Mouse (Mus musculus) right cerebral cortex, postnatal 14 days (tissue): ENCODE measurements around the gene Fam98c.
"Not testable (repeated sequence)": the region's sequence is repeated elsewhere in the genome, so short reads cannot be mapped to it uniquely, and the experiment has no call there.

Source experiments
- DNase-seq: peaks from one replicate; pipeline ENCODE4 v3.0.0; 2022

Gene Fam98c

DNA sequence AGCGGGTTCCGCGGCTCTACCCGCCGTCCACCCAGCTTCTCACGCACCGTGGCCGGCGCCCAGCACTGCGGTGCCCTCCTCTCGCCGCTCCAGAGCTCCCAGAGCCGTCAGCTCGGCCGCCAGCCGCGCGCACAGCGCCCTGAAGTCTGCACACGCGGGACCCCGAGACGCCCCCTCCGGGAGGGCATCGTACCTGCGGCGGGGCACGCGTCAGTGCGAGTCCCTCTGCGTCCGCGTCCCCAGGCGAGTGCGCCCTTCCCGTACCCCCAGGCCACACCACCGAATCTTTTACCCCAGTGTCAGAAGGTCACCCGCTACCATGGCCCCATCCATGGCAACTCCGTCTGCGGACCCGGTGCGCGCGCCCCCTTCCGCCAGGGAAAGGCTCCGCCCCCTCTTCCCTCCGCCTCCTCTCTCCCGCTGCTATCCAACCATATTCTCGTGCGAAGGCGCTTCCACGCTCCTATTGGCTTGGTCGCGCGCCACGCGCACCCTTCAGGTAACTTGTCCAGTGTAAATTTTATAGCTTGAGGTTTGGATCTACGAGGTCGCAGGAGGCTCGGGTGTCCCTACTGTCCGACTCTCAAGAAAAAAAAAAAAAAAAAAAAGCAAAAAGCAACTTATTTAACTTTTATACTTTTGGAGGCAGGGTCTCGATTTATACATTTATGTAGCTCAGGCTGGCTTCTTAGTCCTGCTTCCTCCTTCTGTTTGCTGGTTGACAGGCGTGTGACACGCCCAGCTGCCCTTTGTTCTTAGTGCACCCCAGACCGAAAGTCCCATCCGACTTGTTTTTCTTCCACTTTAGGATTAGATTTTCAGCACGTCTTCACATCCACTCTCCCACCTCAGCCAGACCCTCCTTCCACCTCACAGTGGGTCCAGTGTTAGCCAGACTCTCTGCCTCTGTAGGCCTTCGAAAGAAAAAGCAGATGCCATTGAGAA lies at the start of gene Fam98c:
Fam98c (minus strand) TSS at position 397 of the 945 bp plus-strand sequence.
- DNase-seq, result peak; percentile 82

DNA sequence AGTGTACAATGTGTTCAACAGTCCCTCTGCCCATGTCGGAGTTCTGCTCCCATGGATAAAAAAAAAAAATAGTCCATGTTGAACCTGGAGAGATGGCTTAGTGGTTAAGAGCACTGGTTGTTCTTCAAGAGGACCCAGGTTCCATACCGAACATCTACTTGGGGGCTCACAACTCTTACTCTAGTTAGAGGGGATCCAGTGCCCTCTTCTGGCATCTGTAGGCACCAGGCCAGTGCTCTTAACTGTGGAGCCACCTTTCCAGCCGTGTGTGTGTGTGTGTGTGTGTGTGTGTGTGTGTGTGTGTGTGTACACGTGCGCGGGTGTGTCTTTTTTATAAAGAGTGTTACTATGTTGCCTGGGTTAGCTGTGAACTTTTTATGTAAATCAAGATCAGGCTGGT lies 46.5 kb upstream of the Fam98c start:
- DNase-seq, result no peak

DNA sequence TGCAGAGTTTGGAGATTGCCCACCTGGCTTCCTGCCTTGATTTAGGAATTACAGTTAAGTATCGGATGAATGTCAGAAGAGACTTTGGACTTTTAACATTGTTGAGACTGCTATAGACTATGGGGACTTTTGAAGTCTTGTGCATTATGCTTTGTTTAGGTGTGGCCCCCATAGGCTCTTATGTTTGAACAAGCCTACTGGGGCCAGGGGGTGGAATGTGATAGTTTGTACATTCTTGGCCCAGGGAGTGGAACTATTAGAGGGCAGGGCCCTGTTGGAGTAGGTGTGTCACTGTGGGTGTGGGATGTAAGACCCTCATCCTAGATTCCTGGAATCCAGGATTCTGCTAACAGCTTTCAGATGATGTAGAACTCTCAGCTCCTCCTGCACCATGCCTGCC lies 38.2 kb upstream of the Fam98c start:
- DNase-seq, result not testable (repeated sequence)

DNA sequence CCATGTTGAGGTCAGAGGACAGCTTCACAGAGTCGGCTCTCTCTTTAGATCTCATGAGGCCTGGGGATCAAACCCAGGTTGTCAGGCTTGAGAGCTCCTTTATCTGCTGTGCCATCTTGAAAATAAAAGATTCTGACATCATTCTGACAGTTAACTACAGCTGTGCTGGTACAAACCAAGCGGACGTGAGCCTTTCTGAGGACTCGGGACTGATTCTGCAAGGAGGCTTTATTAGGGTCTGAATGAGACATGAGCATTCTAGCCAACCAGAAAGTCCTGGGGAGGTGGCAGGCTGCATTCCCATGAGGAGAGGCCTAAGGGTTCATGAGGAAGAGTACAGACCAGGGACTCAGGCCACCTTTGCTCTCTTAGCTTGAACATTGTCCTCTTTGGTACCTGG lies 25.3 kb upstream of the Fam98c start:
- DNase-seq, result not testable (repeated sequence)

DNA sequence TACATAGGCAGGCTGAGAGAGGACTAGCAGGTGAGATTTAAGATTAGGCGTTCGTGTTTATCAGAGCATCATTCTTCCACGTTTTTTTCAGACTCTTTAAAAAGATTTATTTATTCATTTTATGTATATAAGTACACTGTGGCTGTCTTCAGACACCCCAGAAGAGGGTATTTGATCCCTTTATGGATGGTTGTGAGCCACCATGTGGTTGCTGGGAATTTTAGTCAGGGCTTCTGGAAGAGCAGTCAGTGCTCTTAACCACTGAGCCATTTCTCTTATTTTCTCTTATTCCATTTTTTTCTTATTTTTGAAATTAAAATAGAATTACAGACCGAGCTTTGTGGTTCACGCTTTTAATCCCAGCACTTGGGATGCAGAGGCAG lies 24.8 kb upstream of the Fam98c start:
- DNase-seq, result no peak

DNA sequence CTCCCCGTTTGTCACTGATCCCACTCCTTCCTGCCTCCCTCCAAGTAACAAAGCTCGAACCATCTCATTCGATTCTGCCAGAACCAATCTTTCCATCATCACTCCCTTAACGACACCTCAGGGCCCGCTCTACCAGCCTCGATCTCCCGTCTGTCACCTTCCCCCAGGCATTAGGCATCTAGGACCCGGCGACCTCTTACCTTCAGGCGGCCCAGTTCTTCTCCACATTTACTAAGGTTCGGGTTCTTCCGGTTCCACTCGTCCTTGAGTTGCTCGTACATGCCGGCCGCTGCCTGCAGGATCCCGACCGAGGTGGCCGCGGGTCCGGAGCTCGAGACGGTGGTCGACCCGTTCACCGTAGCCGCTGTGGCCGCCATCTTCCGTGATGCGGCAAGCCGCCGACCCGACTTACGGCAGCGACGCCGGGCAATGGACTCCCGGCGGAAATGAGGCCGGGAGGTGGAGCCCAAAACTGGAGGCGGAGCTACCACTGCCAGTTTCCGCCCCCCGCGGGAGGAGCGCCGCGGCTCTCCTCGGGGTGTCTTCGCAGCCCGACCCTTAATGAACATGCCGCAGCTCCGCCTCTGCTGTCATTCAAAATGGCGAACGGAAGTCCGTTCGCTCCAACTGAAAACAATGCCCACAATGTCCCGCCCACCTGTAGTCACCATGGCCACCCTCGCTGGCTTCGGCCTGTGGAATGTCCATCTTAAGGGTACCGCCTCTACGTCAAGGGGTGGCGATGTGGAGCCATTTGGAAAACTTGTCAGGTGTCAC lies 24.2 kb upstream of the Fam98c start, which contains the start of gene Psmd8:
Psmd8 (minus strand) TSS at position 625 of the 777 bp plus-strand sequence.
- DNase-seq, result peak; percentile 92

DNA sequence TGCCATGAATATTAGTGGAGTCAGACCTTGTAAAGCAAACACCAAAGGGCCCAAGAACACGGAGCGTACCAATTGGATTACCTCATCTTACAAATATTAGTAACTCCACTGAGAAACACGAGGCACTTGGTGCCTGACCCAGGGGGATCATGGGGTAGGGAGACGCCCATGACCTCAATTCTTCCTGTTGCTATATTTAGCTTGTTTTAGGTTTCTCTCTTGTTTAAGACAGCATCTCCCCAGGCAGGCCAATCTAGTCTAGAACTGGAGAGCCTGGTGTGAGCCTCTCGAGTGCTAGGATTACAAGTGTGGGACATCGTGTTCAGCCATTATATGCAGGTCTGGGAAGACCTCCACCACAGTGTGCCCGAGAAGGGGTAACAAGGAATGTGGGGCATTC lies 23.3 kb upstream of the Fam98c start:
- no peak for DNase-seq

DNA sequence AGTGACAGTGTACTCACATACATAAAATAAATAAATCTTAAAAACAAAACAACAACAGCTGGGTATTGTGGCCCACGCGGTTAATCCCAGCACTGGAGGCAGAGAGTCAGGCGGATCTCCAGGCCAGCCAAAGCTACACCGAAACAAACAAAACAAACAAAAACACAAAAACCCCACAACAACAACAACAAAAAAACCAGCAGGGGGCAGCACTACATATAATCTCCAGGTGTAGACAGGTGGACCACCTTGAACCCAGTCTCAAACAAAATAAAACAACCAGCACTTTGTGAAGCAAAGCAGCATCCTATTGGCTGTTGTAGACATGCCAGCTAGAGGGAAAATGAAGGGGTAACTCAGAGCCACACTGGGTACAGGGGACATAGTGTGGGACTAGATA lies 22.1 kb upstream of the Fam98c start:
- no peak for DNase-seq

DNA sequence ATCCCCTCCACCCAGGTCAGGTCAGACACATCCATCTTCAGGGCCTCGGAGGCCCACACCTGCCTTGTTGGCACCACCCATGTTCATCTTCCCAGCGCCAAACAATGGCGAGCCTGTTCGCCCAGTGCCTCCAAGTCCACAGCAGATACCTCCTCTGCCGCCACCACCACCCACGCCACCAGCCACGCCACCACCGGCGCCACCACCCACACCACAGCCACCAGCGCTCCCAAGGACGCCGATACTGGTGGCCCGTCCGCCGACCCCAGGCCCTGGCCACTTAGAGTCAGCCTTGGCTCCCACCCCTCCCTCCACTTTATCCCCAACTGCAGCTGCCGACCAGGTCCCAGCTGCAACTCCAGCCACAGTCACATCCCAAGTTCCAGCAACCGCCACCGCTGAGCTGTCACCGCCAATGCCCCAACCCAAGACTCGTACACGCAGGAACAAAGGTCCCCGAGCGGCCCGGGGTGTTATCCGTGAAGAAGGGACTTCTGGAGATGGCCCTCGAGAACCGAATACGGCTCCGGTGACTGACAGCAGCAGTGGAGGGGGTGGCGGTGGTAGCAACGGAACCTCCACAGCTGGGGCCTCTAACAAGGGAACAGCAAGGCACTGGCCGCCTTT lies 16.5 kb upstream of the Fam98c start:
- no peak for DNase-seq

DNA sequence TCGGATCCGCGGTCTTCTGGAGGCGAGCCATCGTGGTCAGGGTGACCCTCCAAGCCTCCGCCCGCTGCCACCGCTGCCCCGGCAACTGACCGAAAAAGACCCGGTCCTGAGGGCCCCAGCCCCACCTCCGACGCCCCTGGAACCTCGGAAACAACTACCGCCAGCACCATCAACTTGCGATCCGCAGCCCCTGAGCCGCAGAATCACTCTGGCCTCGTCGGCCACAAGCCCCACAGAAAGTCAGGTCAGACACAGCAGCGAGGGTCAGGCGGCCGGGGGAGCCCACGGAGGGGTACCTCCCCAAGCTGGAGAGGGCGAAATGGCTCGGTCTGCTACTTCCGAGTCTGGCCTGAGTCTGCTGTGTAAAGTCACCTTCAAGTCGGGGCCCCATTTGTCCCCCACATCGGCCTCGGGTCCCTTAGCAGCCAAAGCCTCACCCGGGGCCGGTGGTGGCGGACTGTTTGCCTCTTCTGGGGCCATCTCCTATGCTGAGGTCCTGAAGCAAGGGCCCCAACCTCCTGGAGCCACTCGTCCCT lies 15.6 kb upstream of the Fam98c start:
- no peak for DNase-seq

DNA sequence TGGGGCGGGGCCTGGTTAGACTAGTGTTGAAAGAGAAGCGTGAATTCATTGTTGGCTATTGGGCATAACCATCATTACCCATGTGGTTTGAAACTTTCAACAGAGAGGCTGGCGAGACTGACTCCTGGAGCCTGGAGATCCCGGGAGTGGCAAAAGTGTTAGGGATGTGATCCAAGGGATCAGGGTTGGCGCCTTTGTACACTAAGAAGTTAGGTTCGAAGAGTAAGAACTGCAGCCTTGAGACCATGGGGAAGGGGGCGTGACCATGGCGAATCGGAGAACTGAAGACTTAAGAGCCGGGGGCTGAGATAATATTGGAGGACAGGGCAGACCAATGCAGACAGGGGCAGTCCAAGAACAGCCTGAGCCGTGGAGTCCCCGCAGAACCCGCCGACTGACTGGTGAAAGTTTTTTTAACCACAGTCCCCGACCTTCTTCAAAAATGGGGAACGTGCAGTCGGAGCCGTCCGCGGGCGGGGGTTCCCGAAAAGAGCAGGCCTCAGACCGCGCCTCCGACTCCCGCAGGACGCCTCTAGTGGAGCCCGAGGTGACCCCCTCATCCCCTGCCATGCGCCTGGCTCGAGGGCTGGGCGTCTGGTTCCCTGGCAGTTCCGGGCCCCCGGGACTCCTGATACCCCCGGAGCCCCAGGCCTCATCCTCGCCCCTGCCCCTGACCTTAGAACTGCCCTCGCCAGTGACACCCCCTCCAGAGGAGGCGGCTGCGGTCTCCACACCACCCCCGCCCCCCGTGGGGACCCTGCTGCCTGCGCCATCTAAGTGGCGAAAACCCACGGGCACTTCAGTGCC lies 14.9 kb upstream of the Fam98c start:
- peak; percentile 26 for DNase-seq

DNA sequence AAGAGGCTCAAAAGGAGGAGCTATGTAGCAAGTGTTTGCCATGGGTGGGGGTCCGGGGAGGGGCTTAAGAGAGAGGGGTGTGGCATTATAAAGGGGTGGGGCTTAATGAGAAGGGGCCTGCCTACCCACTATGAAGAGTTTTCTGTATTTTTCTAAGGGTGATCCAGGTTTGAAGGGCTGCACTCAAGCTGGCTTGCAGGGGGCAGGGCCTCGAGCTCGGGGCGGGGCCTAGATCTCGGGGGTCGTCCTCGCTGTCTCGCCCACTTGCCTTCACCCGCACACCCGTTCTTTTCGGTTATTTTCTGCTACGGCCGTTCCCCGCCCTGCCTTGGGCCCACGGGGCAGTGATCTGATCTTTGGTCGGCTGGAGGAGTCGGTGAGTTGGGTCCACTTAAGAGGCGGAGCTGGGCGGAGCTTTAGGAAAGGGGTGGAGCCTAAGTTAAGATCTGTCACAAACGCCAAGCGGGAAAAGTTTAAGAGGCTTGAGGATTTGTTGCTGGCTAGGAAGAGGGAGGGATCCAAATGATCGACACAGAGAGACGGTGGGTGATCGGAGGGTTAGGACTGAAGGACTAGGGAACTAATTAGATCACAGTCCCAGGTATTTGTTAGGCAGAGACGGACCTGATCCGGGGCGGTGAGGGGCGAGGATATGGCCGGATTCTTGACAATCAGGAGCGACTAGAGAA lies 14.2 kb upstream of the Fam98c start, which contains the start of the genes Ggn and Spred3:
Ggn (plus strand) TSS at position 145 of the 689 bp plus-strand sequence.
Spred3 (minus strand) TSS at position 346 of the 689 bp plus-strand sequence.
- DNase-seq, result peak; percentile 31

DNA sequence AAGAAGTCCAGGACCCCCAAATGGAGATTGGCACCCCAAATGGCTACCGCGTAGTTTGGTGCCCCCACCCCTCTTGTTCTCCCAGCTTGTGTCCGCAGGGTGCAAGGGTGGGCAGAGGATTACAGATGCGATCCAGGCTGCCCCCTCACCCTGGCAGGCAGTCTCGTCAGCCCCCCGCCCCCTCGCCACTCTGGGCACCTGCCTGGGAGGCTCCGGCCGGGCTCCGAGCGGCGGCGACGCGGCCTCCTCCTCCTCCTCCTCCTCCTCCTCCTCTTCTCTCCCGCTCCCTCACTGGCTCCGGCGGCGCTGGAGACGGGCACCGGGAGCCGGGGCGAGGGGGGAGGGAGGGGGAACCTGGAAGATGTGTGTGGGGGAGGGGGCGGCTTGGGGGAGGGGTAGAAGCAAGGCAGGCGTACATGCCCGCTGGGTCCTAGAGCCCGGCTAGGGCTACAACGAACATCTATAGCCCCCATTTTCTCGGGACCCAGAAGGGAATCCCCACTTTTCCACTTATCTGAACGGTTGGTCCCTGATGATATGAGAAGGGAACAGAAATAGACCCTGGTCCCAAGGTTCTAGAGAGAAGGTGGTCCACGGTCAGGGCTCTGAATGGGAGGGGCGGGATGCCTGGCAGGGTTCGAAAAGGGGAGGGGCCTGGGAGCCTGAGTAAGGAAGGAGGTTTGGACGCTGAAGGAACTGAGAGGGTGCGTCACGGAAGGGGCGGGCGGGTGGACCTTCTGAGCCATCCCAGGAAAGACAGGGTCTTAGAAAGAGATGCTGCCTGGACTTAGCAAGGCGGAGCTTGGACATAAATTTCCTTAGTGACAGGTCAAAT lies 13.4 kb upstream of the Fam98c start:
- DNase-seq, result peak; percentile 80

DNA sequence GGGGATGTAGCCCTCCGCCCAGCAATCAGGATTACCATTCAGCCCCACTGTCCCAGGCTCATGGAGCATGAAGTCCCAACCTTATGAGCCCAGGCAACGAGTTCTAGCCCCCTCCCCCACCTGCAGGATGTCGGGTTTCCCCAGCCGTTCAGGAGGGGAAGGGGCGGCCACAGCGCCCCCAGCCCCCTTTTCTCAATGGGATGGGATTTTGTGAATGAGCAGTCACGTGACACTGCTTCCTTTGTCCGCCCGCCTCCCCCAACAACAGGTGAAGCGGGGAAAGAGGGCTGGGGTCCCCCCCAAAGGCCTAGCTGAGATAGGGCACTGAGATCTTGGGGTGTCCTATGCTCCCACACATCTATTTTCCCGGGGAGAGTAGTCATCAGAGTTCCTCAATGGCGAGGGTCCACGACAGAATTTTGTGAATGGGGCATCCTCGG lies 12.8 kb upstream of the Fam98c start:
- peak; percentile 37 for DNase-seq

DNA sequence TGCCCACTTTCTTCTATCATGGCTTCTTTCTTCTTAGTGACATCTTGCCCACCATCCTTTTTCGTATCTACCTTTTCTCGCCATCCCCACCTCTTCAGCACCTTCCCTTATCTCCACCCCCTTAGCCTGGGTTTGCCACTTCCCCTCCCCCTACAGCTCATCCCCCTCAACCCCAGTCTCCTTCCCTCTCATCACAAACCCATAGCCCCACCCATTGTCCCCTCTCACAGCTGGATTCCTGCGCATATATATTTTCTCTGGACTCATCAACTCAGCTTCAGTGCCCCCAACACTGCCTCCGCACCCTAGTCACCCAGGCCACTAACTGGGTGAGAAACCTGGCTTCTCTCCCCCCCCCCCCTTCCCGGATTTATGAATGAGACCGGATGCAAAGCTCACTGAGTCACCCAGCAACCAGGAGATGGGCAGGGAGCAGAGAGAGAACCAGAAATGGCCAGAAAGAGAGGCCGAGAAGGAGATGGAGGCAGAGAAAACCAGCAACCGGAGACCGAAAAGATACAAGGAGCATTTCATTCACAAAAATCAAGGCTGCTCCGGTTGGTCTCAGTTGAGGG lies 12.2 kb upstream of the Fam98c start:
- DNase-seq, result no peak

DNA sequence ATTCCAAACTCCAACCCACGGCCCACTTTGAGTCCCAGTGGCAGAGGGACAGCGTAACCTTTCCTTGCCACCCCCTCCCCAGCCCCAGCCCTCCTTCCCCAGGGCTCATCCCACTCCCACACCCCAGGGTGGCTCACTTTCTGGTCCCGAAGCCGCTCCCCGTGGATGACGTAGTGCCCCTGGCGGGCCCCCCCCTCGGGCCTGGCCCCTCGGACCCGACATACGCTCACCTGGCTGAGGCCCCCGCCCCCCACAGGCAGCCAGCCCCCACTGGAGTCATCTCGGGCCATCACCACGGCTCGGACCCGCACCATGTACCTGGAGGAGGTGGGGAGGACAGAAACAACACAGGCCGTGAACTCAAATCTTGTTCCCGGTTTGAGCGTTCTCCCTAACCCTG lies 11.6 kb upstream of the Fam98c start:
- DNase-seq, result no peak

DNA sequence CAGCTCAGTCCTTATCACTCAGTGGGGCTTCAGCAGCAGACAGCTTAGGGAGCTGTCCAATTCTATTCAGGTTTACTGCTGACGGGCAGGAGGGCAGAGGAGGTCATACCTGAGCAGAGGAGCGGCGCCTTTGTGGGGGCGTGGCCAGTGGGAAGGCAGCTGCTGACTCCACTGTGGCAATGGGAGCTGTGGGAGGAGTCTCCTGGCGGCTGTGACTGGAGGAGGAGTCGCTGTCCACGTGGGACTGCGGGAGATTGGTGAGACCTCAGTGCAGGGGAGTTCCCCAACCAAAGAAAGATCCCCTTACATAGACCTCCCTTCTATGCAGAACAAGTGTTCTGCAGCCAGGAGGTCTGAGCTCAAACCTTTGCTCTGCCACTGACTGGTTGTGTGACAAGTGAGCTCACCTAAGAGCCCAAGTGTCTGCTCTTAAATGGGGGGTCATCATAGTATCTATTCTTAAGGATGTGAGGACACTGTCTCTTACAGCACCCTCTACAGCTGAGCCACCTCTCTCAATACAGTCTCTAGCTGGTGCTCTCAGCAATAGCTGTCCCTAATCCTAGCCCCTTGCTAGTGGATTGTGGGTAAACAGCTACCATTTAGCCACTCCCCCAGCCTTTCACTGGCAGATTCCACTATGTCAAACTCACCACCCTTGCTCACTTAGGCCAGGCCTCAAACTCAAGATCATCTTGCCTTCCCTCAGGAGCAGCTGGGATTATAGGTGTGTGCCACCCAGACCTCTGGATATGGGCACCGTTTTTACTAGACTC lies 6.9 kb upstream of the Fam98c start:
- no peak for DNase-seq

DNA sequence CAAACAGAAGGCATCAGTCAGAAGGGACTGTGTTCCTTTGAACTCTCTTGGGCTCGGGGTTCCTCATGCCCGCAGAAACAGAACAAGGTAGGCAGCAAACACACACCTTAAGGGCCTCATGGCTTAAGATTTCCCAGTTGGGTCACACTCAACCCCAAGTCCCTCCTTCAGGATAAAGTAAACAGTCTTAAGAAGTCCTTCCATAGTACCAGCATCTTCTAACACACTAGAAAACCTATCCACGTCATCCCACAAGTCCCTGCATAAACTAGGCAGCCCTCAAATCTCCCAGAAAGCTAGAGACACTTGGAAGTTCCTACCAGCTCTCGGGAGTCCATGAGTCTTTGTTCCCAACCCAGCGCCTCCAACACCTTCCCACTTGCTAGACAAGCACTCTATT lies 6.3 kb upstream of the Fam98c start:
- no peak for DNase-seq

DNA sequence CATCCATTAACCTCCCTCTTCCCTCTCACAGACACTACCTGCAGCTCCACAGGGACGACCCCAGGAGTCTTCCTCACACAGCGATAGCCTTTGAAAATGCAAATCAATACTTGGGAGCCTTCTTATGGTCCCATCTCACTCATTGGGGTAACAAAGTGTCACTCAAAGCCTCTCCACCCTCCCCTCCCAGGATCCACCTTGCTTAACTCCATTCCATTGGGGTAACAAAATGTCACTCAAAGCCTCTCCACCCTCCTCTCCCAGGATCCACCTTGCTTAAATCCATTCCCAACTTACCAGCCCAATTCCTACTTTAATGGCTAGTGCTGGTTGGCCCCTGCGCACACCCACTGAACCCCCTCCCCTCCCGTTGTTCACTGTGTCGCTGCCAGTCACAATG lies 2.2 kb upstream of the Fam98c start:
- no peak for DNase-seq
